Mouse (Mus musculus): Measurements from ENCODE around the gene Pkm. TPM values are rescaled to one million over a fixed set of nuclear protein-coding genes. Genes with fewer than 3 reads are reported as not detected.

Pkm gene
- polyA plus RNA-seq, 1 experiment from 2014 or later = 1,208 TPM

GRCm38 (mm10) chr9:59667904-59668303, 11.7 kb downstream of the Pkm start:
- no peak overlapping the region for H3K27ac ChIP-seq
- H3K4me3 ChIP-seq (replicated peaks) = no peak overlapping the region
- peaks cover 56% of the 10 kb centered on the region for H3K36me3 ChIP-seq
- no peaks in the 10 kb centered on the region for H3K9me3 ChIP-seq
- H3K4me2 ChIP-seq (replicated peaks) = no peak overlapping the region
- WGBS = 58% methylated on average over 6 of the region's 6 CpGs
- H3K27me3 ChIP-seq (replicated peaks) = no peaks in the 10 kb centered on the region
- no peak overlapping the region for H3K9ac ChIP-seq
- no peak for ATAC-seq
- peaks cover 13% of the 10 kb centered on the region; the same call in 1 of the 2 replicates for H3K4me1 ChIP-seq (replicated peaks)

- Histone ChIP-seq H3K4me1 (replicated peaks) (peaks cover 8% of the 10 kb centered on the region; the same call in 1 of the 2 replicates), H3K4me2 (replicated peaks) (no peak overlapping the region), H3K9ac (no peak overlapping the region), H3K27ac (no peak overlapping the region), H3K27me3 (replicated peaks) (no peaks in the 10 kb centered on the region), H3K36me3 (peaks cover 61% of the 10 kb centered on the region), H3K9me3 (no peaks in the 10 kb centered on the region), H3K4me3 (replicated peaks) (no peak overlapping the region)
- ATAC-seq = no peak
- WGBS = 87% methylated on average over 7 of the region's 7 CpGs
Measured at GRCm38 (mm10) chr9:59668473-59668872, 12.3 kb downstream of the Pkm start.

GRCm38 (mm10) chr9:59669172-59669571, 13.0 kb downstream of the Pkm start:
- Histone ChIP-seq H3K9me3 (no peaks in the 10 kb centered on the region), H3K4me2 (replicated peaks) (no peak overlapping the region), H3K27me3 (replicated peaks) (no peaks in the 10 kb centered on the region), H3K27ac (no peak overlapping the region), H3K9ac (no peak overlapping the region), H3K4me1 (replicated peaks) (peaks cover under 1% of the 10 kb centered on the region; the same call in 1 of the 2 replicates), H3K36me3 (peaks cover 60% of the 10 kb centered on the region), H3K4me3 (replicated peaks) (no peak overlapping the region)
- 81% methylated on average over 4 of the region's 4 CpGs for WGBS
- no peak for ATAC-seq

- H3K9me3 ChIP-seq = no peaks in the 10 kb centered on the region
- H3K27ac ChIP-seq = no peak overlapping the region
- ATAC-seq = no peak
- H3K9ac ChIP-seq = no peak overlapping the region
- H3K27me3 ChIP-seq (replicated peaks) = no peaks in the 10 kb centered on the region
- H3K4me2 ChIP-seq (replicated peaks) = no peak overlapping the region
- H3K4me3 ChIP-seq (replicated peaks) = no peak overlapping the region
- H3K36me3 ChIP-seq = peaks cover 58% of the 10 kb centered on the region
- H3K4me1 ChIP-seq (replicated peaks) = no peaks in the 10 kb centered on the region
- 89% methylated on average over 12 of the region's 12 CpGs for WGBS
Measured at GRCm38 (mm10) chr9:59672195-59672894, 16.2 kb downstream of the Pkm start.

GRCm38 (mm10) chr9:59673427-59673826, 17.3 kb downstream of the Pkm start:
- Histone ChIP-seq H3K9ac (no peak overlapping the region), H3K27me3 (replicated peaks) (no peaks in the 10 kb centered on the region), H3K9me3 (no peaks in the 10 kb centered on the region), H3K36me3 (peaks cover 63% of the 10 kb centered on the region), H3K4me3 (replicated peaks) (no peak overlapping the region), H3K27ac (no peak overlapping the region), H3K4me2 (replicated peaks) (no peak overlapping the region), H3K4me1 (replicated peaks) (0 out of 2 replicates have a peak, but pooled peaks cover 4% of the 10 kb centered on the region)
- WGBS = 55% methylated on average over 2 of the region's 2 CpGs
- no peak for ATAC-seq

- no peak overlapping the region for H3K4me2 ChIP-seq (replicated peaks)
- H3K4me3 ChIP-seq (replicated peaks) = no peak overlapping the region
- WGBS = 93% methylated on average over 14 of the region's 14 CpGs
- no peak for ATAC-seq
- H3K9me3 ChIP-seq = no peaks in the 10 kb centered on the region
- H3K4me1 ChIP-seq (replicated peaks) = peaks cover 12% of the 10 kb centered on the region; the same call in 1 of the 2 replicates
- H3K9ac ChIP-seq = no peak overlapping the region
- peaks cover 68% of the 10 kb centered on the region for H3K36me3 ChIP-seq
- no peak overlapping the region for H3K27ac ChIP-seq
- H3K27me3 ChIP-seq (replicated peaks) = no peaks in the 10 kb centered on the region
Measured at GRCm38 (mm10) chr9:59675598-59675997, 19.4 kb downstream of the Pkm start.

- 11% methylated on average over 1 of the region's 1 CpGs for WGBS
- H3K36me3 ChIP-seq = peaks cover 42% of the 10 kb centered on the region
Measured at GRCm38 (mm10) chr9:59678313-59678712, 22.1 kb downstream of the Pkm start.

GRCm38 (mm10) chr9:59679678-59680533, 23.7 kb downstream of the Pkm start, which contains the start of gene Gramd2:
TSS of gene Gramd2 (plus strand) at chr9:59680144.
- peaks cover 29% of the 10 kb centered on the region for H3K36me3 ChIP-seq
- H3K4me2 ChIP-seq (replicated peaks) = peak within 1 kb of the TSS; percentile 97
- 0 out of 2 replicates have a peak, but pooled peaks cover 6% of the 10 kb centered on the region for H3K27me3 ChIP-seq (replicated peaks)
- peaks cover 14% of the 10 kb centered on the region; the same call in 1 of the 2 replicates for H3K4me1 ChIP-seq (replicated peaks)
- WGBS = 1% methylated on average over 47 of the region's 47 CpGs
- H3K4me3 ChIP-seq (replicated peaks) = peak within 1 kb of the TSS; percentile 49
- H3K9me3 ChIP-seq = no peaks in the 10 kb centered on the region
- peak; percentile 95 for ATAC-seq
- no peak within 1 kb of the TSS for H3K27ac ChIP-seq
- peak within 1 kb of the TSS; percentile 50 for H3K9ac ChIP-seq

More at GRCm38 (mm10) chr9:59678313-59678712, 22.1 kb downstream of the Pkm start:
- ATAC-seq = peak; percentile 58
- Histone ChIP-seq H3K4me2 (replicated peaks) (no peak overlapping the region), H3K27ac (no peak overlapping the region), H3K9ac (no peak overlapping the region), H3K4me1 (replicated peaks) (peaks cover 14% of the 10 kb centered on the region; the same call in 1 of the 2 replicates), H3K4me3 (replicated peaks) (no peak overlapping the region), H3K9me3 (no peaks in the 10 kb centered on the region), H3K27me3 (replicated peaks) (0 out of 2 replicates have a peak, but pooled peaks cover 6% of the 10 kb centered on the region)

- ATAC-seq = peak; percentile 57
- H3K9ac ChIP-seq = peak overlapping the region; percentile 50
Measured at GRCm38 (mm10) chr9:59680534-59680875, 24.3 kb downstream of the Pkm start.

GRCm38 (mm10) chr9:59684020-59684419, 27.9 kb downstream of the Pkm start:
- 0 out of 2 replicates have a peak, but pooled peaks cover 6% of the 10 kb centered on the region for H3K27me3 ChIP-seq (replicated peaks)
- no peak overlapping the region for H3K9ac ChIP-seq
- no peaks in the 10 kb centered on the region for H3K9me3 ChIP-seq
- H3K4me3 ChIP-seq (replicated peaks) = no peak overlapping the region
- H3K27ac ChIP-seq = no peak overlapping the region
- 49% methylated on average over 2 of the region's 2 CpGs for WGBS
- no peak overlapping the region for H3K4me2 ChIP-seq (replicated peaks)
- H3K4me1 ChIP-seq (replicated peaks) = peaks cover 10% of the 10 kb centered on the region; the same call in 1 of the 2 replicates
- H3K36me3 ChIP-seq = peaks cover 5% of the 10 kb centered on the region
- no peak for ATAC-seq

More at GRCm38 (mm10) chr9:59680534-59680875, 24.3 kb downstream of the Pkm start:
- Histone ChIP-seq H3K9me3 (no peaks in the 10 kb centered on the region), H3K27me3 (replicated peaks) (0 out of 2 replicates have a peak, but pooled peaks cover 6% of the 10 kb centered on the region), H3K4me1 (replicated peaks) (peaks cover 14% of the 10 kb centered on the region; the same call in 1 of the 2 replicates), H3K36me3 (peaks cover 23% of the 10 kb centered on the region), H3K27ac (no peak overlapping the region), H3K4me2 (replicated peaks) (peak overlapping the region; percentile 97), H3K4me3 (replicated peaks) (peak overlapping the region; percentile 49)
- 14% methylated on average over 16 of the region's 16 CpGs for WGBS

- H3K9ac ChIP-seq = no peak overlapping the region
- no peak overlapping the region for H3K4me2 ChIP-seq (replicated peaks)
- H3K27ac ChIP-seq = no peak overlapping the region
- H3K4me3 ChIP-seq (replicated peaks) = no peak overlapping the region
- no peaks in the 10 kb centered on the region for H3K36me3 ChIP-seq
- ATAC-seq = peak; percentile 64
- peaks cover 13% of the 10 kb centered on the region for H3K4me1 ChIP-seq (replicated peaks)
- 40% methylated on average over 6 of the region's 6 CpGs for WGBS
- H3K27me3 ChIP-seq (replicated peaks) = no peaks in the 10 kb centered on the region
- H3K9me3 ChIP-seq = no peaks in the 10 kb centered on the region
Measured at GRCm38 (mm10) chr9:59687416-59688046, 31.4 kb downstream of the Pkm start.
